Mouse (Mus musculus) left cerebral cortex, adult 9 months (tissue): Measurements from ENCODE around the gene Mbtps1.
A peak's percentile ranks its signal among the peaks of the same experiment; 100 is the strongest.

ENCODE experiments used
- DNase-seq, 2 experiments: peaks; one replicate each; pipeline ENCODE4 v3.0.0; 2022; ENCODE audit warnings: low spot score in 2 of 2

Mbtps1 gene

DNA sequence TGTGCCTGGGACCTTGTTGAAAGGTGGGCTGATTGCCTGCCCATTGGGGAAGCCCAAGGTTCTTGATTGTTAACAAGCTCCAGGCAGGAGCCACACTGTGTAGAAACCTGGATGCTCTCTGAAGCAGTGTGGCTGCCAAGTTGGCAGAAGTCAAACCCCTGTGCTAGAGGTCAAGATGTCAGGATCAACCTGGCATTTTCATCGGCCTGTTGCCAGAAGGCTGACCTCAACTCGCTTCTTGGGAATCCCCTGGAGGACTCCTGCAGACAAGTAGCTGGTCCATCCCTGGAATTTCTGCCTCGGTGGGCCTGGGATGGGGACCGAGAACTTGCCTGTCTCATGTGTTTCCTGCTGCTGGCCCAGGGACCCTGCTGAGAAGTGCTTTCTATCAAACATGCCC is 56.4 kb downstream of the Mbtps1 start:
- DNase-seq = no peak

DNA sequence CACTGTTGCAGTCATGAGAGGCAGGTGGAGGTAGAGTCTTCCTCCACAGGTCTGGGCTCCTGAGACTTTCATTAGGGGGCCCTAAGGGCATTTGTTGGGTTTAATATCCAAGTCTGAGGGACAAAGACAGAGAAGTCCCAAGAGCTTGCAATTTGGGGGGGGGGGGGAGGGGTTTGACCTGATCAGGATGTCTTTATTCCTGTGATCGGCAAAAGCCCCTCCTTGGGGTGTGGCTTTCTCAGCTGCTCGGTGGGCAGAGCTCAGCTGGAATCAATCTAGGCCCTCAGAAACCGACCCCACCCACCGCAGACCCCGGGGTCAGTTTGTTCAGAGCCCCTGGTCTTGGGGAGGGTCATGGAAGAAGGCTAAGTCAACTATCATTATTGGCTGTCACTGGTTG is 56.9 kb downstream of the Mbtps1 start, which contains the start of gene Slc38a8:
TSS of gene Slc38a8 (minus strand) at position 101 of the 400 bp plus-strand sequence.
- no peak for DNase-seq

DNA sequence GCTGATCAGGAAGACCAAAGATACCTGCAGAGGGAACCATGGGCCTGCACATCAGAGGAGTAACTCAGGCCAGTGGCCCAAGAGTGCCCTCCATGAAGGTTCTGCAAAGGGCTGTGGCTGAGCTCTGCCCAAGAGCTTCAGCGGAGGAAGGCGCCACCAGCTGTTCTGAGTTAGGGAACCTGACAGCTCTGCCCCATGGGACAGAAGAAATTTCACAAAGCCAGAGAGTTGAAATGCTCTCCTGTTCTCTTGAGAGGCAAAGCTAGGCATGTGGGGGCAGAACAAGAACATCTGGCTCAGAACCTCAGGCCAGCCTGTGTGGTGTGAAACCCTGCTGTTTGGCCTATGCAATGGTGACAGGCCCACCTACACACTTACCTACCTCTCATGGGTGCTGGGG is 58.7 kb downstream of the Mbtps1 start:
- no peak for DNase-seq

DNA sequence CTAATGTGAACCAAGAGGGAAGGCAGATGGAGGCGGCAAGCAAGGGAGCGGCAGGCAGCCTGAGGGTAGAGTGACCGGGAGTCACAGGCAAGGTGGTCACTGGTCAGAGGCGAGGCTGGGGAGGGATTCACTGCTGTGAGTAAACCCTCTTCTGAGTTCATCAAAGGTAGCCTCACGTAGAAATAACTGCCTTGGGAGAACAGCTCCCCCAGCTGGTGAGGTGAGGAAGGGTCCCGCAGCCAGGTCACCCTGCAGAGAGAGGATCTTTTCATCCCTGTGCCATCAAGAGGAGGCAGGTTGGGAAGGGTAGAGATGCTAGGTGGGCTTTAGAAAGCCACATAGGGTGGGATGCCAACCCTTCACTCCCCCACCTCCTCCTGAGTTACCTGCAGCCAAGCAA is 61.7 kb downstream of the Mbtps1 start:
- peak in 1 of 2 experiments; percentile 45 for DNase-seq

DNA sequence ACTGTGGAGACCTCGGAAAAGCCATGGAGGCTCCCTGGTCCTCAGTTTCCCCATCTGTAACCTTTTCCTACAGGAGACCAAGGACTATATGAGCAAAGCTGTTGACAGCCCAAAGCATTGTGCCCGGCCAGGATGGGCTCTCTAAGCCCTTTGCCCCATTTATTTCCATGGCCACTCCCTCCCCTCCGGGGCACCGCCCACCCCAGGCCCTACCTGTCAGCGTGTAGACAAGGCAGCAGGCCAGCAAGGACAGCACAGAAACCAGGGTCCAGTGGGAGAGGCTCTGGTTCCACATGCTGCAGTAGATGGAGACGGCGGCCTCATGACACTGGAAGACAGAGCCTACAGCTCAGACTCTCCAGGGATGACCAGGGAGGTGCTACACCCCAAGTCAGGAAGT is 71.4 kb downstream of the Mbtps1 start:
- DNase-seq = no peak

DNA sequence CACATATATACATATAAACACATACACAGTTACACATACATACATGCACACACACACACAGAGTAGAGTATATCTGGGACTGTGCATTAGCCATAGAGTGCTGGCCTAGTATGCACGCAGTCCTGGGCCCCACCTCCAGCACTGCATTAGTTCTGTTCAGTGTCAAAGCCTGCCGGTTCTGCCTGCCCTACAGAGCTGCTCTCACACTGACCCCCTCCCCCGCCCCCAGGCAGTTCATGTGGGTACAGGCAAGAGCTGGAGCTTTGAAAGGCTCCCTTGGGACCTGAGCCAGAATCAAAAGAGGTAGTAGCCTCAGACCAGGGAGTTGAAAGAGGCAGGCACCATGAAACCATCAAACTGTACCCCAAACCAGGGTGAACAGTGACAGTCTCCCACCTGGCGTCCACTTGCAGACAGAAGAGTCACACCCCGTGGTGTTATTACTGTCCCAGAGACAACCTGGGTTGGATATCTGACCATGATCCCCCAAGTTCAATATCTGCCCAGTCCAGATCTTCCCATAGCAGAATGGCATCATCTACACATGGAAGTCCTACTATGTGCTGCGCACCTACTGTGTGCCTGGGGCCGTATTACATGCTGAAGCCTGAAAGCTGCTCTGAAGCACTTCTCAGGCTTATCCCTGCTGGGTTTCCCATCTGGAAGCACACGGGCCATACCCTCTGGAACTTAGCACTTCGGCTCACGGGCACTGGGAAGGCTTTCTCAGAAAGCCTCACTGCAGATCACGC is 74.2 kb downstream of the Mbtps1 start:
- DNase-seq = no peak

DNA sequence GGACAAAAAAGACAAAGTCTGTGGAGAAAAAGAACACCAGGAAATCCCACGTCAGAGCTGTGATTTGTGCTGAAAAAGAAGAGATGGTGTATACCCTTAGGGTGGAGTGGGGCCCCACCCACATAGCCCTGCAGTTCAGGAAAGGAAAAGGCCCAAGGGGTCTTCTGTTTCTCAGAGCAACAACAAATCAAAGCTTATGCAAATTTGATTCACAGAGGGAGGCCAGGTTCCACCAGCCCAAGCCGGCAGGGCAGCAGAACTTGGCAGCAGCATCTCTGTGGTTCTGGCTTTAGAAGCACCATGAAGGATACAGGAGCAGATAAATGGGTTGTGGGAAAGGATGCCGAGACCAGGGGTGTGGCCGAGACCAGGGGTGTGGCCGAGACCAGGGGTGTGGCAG is 79.9 kb downstream of the Mbtps1 start:
- no peak for DNase-seq

DNA sequence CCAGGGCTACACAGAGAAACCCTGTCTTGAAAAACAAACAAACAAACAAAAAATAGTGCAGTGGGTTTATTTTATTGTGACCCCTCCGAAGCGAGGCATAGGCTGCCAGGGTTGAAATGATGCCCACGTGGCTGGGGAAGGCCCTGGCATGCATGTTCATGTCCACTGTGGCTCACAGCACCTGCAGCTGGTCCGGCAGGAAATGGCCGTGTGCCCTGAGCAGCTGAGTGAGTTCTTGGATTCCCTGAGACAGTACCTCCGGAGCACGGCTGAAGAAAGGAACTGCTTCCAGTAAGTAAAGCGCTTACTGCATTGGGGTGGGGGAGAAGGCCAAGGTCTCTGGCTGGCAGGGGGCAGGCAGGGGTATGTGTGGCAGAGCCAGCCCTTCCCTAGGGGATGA is 90.4 kb downstream of the Mbtps1 start:
- DNase-seq = no peak

DNA sequence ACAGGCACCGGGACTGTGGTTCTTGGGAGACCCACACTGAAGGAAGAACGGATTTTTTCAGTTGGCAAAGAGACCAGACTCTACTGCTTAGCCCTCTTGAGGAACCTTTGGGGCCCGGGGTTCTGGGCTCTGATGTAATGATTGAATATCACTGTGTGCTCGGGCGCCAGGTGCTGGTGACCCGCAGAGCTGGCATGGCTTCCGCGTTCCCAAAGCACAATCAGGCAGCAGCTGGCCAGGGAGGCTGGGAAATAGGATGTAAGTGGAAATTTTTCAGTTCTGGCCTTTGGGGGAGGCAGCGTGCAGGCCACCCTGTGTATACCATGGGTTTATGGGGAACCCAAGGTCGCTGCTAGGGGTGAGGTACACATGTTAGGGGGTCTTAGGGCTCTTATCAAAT is 91.7 kb downstream of the Mbtps1 start:
- DNase-seq = no peak

DNA sequence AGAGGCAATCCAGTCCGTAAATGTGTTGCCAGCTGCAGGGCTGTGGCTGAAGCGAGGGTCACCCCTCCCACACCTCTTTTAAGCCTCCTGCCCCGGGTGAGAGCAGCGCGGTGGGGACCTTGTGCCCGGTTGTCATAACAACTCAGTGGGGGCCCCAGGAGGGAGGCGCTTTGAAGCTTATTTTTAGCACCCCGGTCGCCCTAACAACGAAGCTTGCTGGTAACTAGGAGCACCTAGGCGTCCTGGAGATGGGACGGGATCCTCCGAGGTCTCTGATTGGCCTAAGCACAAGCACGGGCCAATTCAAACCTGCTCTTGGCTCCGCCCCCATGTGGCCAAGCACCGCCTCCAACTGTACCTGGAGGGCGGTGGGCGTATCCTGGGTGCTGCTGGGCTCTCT is 92.4 kb downstream of the Mbtps1 start:
- peak; percentile 64 to 65 for DNase-seq

DNA sequence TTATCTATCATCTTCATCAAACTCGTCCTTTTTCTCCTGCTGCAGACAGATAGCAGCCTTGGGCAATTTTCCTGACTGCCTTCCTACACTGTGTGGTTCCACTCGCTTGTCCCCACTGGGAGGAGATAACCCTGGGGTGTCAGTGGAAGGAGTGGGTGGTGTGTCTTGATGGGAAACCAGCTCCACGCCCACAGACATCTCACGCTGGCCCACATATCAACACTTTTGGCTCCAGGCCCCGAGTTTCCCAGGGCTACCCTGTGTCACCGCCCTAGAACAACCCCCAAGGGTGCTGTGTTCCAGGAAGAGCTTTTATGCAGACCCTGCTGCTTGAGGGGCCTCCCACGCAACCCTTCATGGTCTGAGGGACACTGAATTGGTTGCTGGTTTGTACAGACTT is 94.8 kb downstream of the Mbtps1 start:
- DNase-seq = no peak

DNA sequence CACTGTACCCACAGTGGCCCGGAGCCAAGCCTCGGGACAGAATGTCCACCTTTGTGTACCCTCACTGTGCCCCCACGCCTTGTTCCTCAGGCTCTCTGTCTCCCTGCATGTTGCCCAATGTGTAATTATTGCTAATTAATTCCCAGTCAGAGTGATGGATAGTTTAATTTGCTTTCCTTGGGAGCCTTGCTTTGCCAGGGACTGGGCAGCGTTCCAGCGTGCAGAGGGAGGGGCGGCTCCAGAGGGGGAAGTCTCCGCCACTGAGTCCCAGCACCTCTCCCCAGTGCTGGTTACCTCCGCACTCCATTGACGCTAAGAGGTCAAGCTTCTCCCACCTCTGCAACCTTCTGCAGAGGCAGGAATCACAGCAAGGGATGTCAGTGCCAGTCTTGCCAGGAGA is 97.2 kb downstream of the Mbtps1 start:
- DNase-seq = no peak

DNA sequence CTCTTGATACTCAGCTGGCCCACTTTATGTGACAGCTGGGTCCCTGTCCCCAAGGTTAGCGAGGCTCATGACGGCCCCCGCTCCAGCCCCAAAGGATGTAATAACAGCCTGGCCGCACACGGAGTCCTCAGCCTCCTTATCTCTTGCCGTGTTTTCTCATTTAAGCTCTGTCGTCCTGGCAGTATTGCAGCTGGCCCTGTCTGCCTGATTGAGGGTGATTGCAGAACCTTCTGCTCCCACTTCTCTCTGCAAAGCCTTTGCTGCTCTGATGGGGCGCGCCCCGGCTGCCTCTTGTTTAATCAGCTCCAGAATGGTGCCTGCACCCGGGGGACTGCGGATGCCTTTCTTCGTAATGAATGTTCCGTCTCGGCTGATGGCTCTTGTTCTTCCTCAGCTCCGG is 98.8 kb downstream of the Mbtps1 start:
- no peak for DNase-seq
